Mouse (Mus musculus): ENCODE data around the gene Zfp991. TPM values are rescaled to one million over a fixed set of nuclear protein-coding genes. Genes with fewer than 3 reads are reported as not detected.
"Not testable (repeated sequence)": the region's sequence is repeated elsewhere in the genome, so short reads cannot be mapped to it uniquely, and the experiment has no call there.

Gene Zfp991
- total and polyA plus RNA-seq, 3 experiments = 1.4 to 3.8 (median 2.6) TPM

- H3K36me3 ChIP-seq (replicated peaks in 1 of 2; ENCODE audit: control insufficient read depth in 1 of 2, insufficient read depth in 1 of 2, low read length in 1 of 2); in situ Hi-C loops (cut with MboI; ENCODE audit: low pct_ligation_motif_present, low pct_unique_long_range_greater_than_20kb, low sequenced_read_pairs); H3K4me2 ChIP-seq (ENCODE audit: insufficient read depth, low read depth, poor library complexity, severe bottlenecking); H3K27ac ChIP-seq (ENCODE audit: insufficient read depth, low read depth); H3K4me1 ChIP-seq (ENCODE audit: control insufficient read depth in 1 of 2, insufficient read depth in 2 of 2); H3K4me3 ChIP-seq (replicated peaks in 1 of 3; ENCODE audit: low read depth in 2 of 3, low read length in 2 of 3, poor library complexity in 1 of 3); H3K27me3 ChIP-seq (replicated peaks); H3K9ac ChIP-seq (ENCODE audit: insufficient read depth, low read depth); DNase-seq (ENCODE audit: extremely low read depth); H3K79me2 ChIP-seq (replicated peaks; ENCODE audit: control insufficient read depth, extremely low read depth, insufficient read depth, poor library complexity, severe bottlenecking); dilution Hi-C loops (cut with MboI; ENCODE audit: extremely low pct_ligation_motif_present, extremely low pct_unique_long_range_greater_than_20kb, low sequenced_read_pairs): not testable (repeated sequence)
- H3K9me3 ChIP-seq (replicated peaks; ENCODE audit: low read length) = peaks cover 17% of the 10 kb centered on the region
These were observed 8.0 kb upstream of the Zfp991 start for GRCm38 (mm10) chr4:147123797-147124196.

- H3K4me3 ChIP-seq (replicated peaks in 1 of 3; ENCODE audit: low read depth in 2 of 3, low read length in 2 of 3, poor library complexity in 1 of 3); dilution Hi-C loops (cut with MboI; ENCODE audit: extremely low pct_ligation_motif_present, extremely low pct_unique_long_range_greater_than_20kb, low sequenced_read_pairs); H3K79me2 ChIP-seq (replicated peaks; ENCODE audit: control insufficient read depth, extremely low read depth, insufficient read depth, poor library complexity, severe bottlenecking); H3K4me2 ChIP-seq (ENCODE audit: insufficient read depth, low read depth, poor library complexity, severe bottlenecking); H3K27ac ChIP-seq (ENCODE audit: insufficient read depth, low read depth); H3K27me3 ChIP-seq (replicated peaks); H3K36me3 ChIP-seq (replicated peaks in 1 of 2; ENCODE audit: control insufficient read depth in 1 of 2, insufficient read depth in 1 of 2, low read length in 1 of 2); H3K9ac ChIP-seq (ENCODE audit: insufficient read depth, low read depth); DNase-seq (ENCODE audit: extremely low read depth); H3K4me1 ChIP-seq (ENCODE audit: control insufficient read depth in 1 of 2, insufficient read depth in 2 of 2): not testable (repeated sequence)
- peaks cover 17% of the 10 kb centered on the region for H3K9me3 ChIP-seq (replicated peaks; ENCODE audit: low read length)
- in situ Hi-C loops (cut with MboI; ENCODE audit: low pct_ligation_motif_present, low pct_unique_long_range_greater_than_20kb, low sequenced_read_pairs) = loop anchor here (25.0 kb wide), 1 partner anchor 313 kb away; no protein-coding TSS in a partner anchor
These were observed 7.2 kb upstream of the Zfp991 start for GRCm38 (mm10) chr4:147124400-147125306.

DNA sequence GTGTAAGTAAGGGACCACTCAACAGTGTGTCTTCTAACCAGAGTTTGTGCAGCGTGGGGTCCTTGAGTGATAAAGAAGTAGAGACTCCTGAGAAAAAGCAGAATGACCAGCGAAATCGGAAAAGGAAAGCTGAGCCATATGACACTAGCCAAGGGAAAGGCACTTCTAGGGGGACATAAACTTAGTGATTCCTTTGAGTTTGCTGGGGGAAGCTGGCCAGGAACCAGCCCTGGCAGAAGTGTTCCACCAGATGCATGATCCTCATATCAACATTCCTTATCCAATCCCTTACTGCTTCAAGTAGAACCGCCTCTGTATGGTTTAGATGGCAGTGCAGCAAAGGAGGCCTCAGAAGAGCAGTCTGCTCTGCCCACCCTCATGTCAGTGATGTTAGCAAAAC is 6.5 kb upstream of the Zfp991 start:
- H3K4me1 ChIP-seq (ENCODE audit: control insufficient read depth in 1 of 2, insufficient read depth in 2 of 2); H3K9ac ChIP-seq (ENCODE audit: insufficient read depth, low read depth); H3K79me2 ChIP-seq (replicated peaks; ENCODE audit: control insufficient read depth, extremely low read depth, insufficient read depth, poor library complexity, severe bottlenecking); H3K27ac ChIP-seq (ENCODE audit: insufficient read depth, low read depth); H3K27me3 ChIP-seq (replicated peaks); H3K36me3 ChIP-seq (replicated peaks in 1 of 2; ENCODE audit: control insufficient read depth in 1 of 2, insufficient read depth in 1 of 2, low read length in 1 of 2); H3K4me3 ChIP-seq (replicated peaks in 1 of 3; ENCODE audit: low read depth in 2 of 3, low read length in 2 of 3, poor library complexity in 1 of 3); dilution Hi-C loops (cut with MboI; ENCODE audit: extremely low pct_ligation_motif_present, extremely low pct_unique_long_range_greater_than_20kb, low sequenced_read_pairs); H3K4me2 ChIP-seq (ENCODE audit: insufficient read depth, low read depth, poor library complexity, severe bottlenecking); DNase-seq (ENCODE audit: extremely low read depth): not testable (repeated sequence)
- H3K9me3 ChIP-seq (replicated peaks; ENCODE audit: low read length) = peaks cover 17% of the 10 kb centered on the region
- in situ Hi-C loops (cut with MboI; ENCODE audit: low pct_ligation_motif_present, low pct_unique_long_range_greater_than_20kb, low sequenced_read_pairs) = loop anchor here (25.0 kb wide), 1 partner anchor 312 kb away; no protein-coding TSS in a partner anchor

GRCm38 (mm10) chr4:147125870-147126269 is 6.0 kb upstream of the Zfp991 start:
- peaks cover 17% of the 10 kb centered on the region for H3K9me3 ChIP-seq (replicated peaks; ENCODE audit: low read length)
- H3K27ac ChIP-seq (ENCODE audit: insufficient read depth, low read depth); DNase-seq (ENCODE audit: extremely low read depth); H3K9ac ChIP-seq (ENCODE audit: insufficient read depth, low read depth); H3K27me3 ChIP-seq (replicated peaks); H3K4me2 ChIP-seq (ENCODE audit: insufficient read depth, low read depth, poor library complexity, severe bottlenecking); dilution Hi-C loops (cut with MboI; ENCODE audit: extremely low pct_ligation_motif_present, extremely low pct_unique_long_range_greater_than_20kb, low sequenced_read_pairs); H3K79me2 ChIP-seq (replicated peaks; ENCODE audit: control insufficient read depth, extremely low read depth, insufficient read depth, poor library complexity, severe bottlenecking); H3K4me1 ChIP-seq (ENCODE audit: control insufficient read depth in 1 of 2, insufficient read depth in 2 of 2); H3K36me3 ChIP-seq (replicated peaks in 1 of 2; ENCODE audit: control insufficient read depth in 1 of 2, insufficient read depth in 1 of 2, low read length in 1 of 2); H3K4me3 ChIP-seq (replicated peaks in 1 of 3; ENCODE audit: low read depth in 2 of 3, low read length in 2 of 3, poor library complexity in 1 of 3): not testable (repeated sequence)
- in situ Hi-C loops (cut with MboI; ENCODE audit: low pct_ligation_motif_present, low pct_unique_long_range_greater_than_20kb, low sequenced_read_pairs) = loop anchor here (25.0 kb wide), 1 partner anchor 311 kb away; no protein-coding TSS in a partner anchor

DNA sequence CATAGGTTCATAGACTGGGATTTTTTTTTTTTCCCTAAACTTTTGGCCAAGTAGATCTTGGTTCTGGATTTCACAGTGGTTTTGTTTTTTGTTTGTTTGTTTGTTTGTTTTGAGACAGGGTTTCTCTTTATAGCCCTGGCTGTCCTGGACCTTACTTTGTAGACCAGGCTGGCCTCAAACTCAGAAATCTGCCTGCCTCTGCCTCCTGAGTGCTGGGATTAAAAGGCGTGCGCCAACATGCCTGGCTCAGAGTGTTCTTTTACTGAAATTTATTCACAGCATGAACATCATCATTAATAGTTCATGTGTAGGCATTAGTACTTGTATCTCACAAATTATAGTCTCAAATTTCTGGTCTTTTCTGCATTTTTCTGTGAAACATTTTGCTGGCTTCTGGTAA is 5.4 kb upstream of the Zfp991 start:
- H3K79me2 ChIP-seq (replicated peaks; ENCODE audit: control insufficient read depth, extremely low read depth, insufficient read depth, poor library complexity, severe bottlenecking); H3K27ac ChIP-seq (ENCODE audit: insufficient read depth, low read depth); H3K9ac ChIP-seq (ENCODE audit: insufficient read depth, low read depth); H3K4me2 ChIP-seq (ENCODE audit: insufficient read depth, low read depth, poor library complexity, severe bottlenecking); H3K36me3 ChIP-seq (replicated peaks in 1 of 2; ENCODE audit: control insufficient read depth in 1 of 2, insufficient read depth in 1 of 2, low read length in 1 of 2); H3K4me1 ChIP-seq (ENCODE audit: control insufficient read depth in 1 of 2, insufficient read depth in 2 of 2); H3K27me3 ChIP-seq (replicated peaks); DNase-seq (ENCODE audit: extremely low read depth); dilution Hi-C loops (cut with MboI; ENCODE audit: extremely low pct_ligation_motif_present, extremely low pct_unique_long_range_greater_than_20kb, low sequenced_read_pairs); H3K4me3 ChIP-seq (replicated peaks in 1 of 3; ENCODE audit: low read depth in 2 of 3, low read length in 2 of 3, poor library complexity in 1 of 3): not testable (repeated sequence)
- in situ Hi-C loops (cut with MboI; ENCODE audit: low pct_ligation_motif_present, low pct_unique_long_range_greater_than_20kb, low sequenced_read_pairs) = loop anchor here (25.0 kb wide), 1 partner anchor 311 kb away; no protein-coding TSS in a partner anchor
- H3K9me3 ChIP-seq (replicated peaks; ENCODE audit: low read length) = peaks cover 17% of the 10 kb centered on the region

- H3K36me3 ChIP-seq (replicated peaks in 1 of 2; ENCODE audit: control insufficient read depth in 1 of 2, insufficient read depth in 1 of 2, low read length in 1 of 2); H3K27ac ChIP-seq (ENCODE audit: insufficient read depth, low read depth); H3K9ac ChIP-seq (ENCODE audit: insufficient read depth, low read depth); DNase-seq (ENCODE audit: extremely low read depth); H3K27me3 ChIP-seq (replicated peaks); H3K4me1 ChIP-seq (ENCODE audit: control insufficient read depth in 1 of 2, insufficient read depth in 2 of 2); H3K4me3 ChIP-seq (replicated peaks in 1 of 3; ENCODE audit: low read depth in 2 of 3, low read length in 2 of 3, poor library complexity in 1 of 3); dilution Hi-C loops (cut with MboI; ENCODE audit: extremely low pct_ligation_motif_present, extremely low pct_unique_long_range_greater_than_20kb, low sequenced_read_pairs); H3K79me2 ChIP-seq (replicated peaks; ENCODE audit: control insufficient read depth, extremely low read depth, insufficient read depth, poor library complexity, severe bottlenecking); H3K4me2 ChIP-seq (ENCODE audit: insufficient read depth, low read depth, poor library complexity, severe bottlenecking): not testable (repeated sequence)
- in situ Hi-C loops (cut with MboI; ENCODE audit: low pct_ligation_motif_present, low pct_unique_long_range_greater_than_20kb, low sequenced_read_pairs) = loop anchor here (25.0 kb wide), 1 partner anchor 310 kb away; no protein-coding TSS in a partner anchor
- H3K9me3 ChIP-seq (replicated peaks; ENCODE audit: low read length) = peaks cover 17% of the 10 kb centered on the region
These were observed 4.7 kb upstream of the Zfp991 start for GRCm38 (mm10) chr4:147127137-147127536.

Data from CH12.LX (cell line).